Mouse (Mus musculus) liver, embryonic 11.5 days (tissue): ENCODE data around the gene Gzmm. TPM values are rescaled to one million over a fixed set of nuclear protein-coding genes. Genes with fewer than 3 reads are reported as not detected.
"Not testable (repeated sequence)": the region's sequence is repeated elsewhere in the genome, so short reads cannot be mapped to it uniquely, and the experiment has no call there.

Source experiments
- ATAC-seq: fragments of 200-750 bp; cut with Nextera tagmentation; replicated peaks from 2 replicates; pipeline ENCODE4 v1.8.0; 2017; ENCODE audit warnings: moderate number of reproducible peaks, mild to moderate bottlenecking, moderate TSS enrichment, moderate library complexity; ENCODE audit not compliant: low FRiP score
- DNase-seq: peaks from one replicate; pipeline ENCODE4 v3.0.0-alpha.2; 2017; ENCODE audit warnings: low spot score
- H3K27ac ChIP-seq: fragments of 300-500 bp; sonication (generic); 2 replicates; pipeline ENCODE4 v1.5.1; 2014; ENCODE audit warnings: mild to moderate bottlenecking, low read depth, low read length, control low read depth
- H3K27me3 ChIP-seq: fragments of 300-500 bp; sonication (generic); replicated peaks from 2 replicates; pipeline ENCODE4 v1.6.1; 2014; ENCODE audit warnings: low read length, mixed read lengths; ENCODE audit not compliant: control insufficient read depth, insufficient read depth
- H3K36me3 ChIP-seq: fragments of 300-500 bp; sonication (generic); 2 replicates; pipeline ENCODE4 v1.6.1; 2014; ENCODE audit warnings: mild to moderate bottlenecking, low read length, moderate library complexity, mixed read lengths; ENCODE audit not compliant: control insufficient read depth, insufficient read depth
- H3K4me1 ChIP-seq: fragments of 300-500 bp; sonication (generic); replicated peaks from 2 replicates; pipeline ENCODE4 v1.6.1; 2014; ENCODE audit warnings: low read length, mixed read lengths; ENCODE audit not compliant: control insufficient read depth, insufficient read depth
- H3K4me2 ChIP-seq: fragments of 300-500 bp; sonication (generic); 2 replicates; pipeline ENCODE4 v1.6.1; 2014; ENCODE audit warnings: mild to moderate bottlenecking, control low read depth, moderate library complexity
- H3K4me3 ChIP-seq: fragments of 300-500 bp; sonication (generic); 2 replicates; pipeline ENCODE4 v1.5.1; 2014; ENCODE audit warnings: low read depth, low read length, control low read depth
- H3K9ac ChIP-seq: fragments of 300-500 bp; sonication (generic); 2 replicates; pipeline ENCODE4 v1.6.1; 2014; ENCODE audit warnings: low read depth, low read length, control low read depth
- H3K9me3 ChIP-seq: fragments of 300-500 bp; sonication (generic); 2 replicates; pipeline ENCODE4 v1.6.1; 2016; ENCODE audit warnings: low read length, inconsistent platforms, mixed read lengths; ENCODE audit not compliant: control insufficient read depth
- WGBS: fragments of 180-500 bp; shearing (Covaris S2); extraction: QIAGEN DNeasy Blood & Tissue Kit; methylation state at CpG from one replicate; pipeline ENCODE4 v1.1.7; 2014; 5-methylcytosine and 5-hydroxymethylcytosine counted together
- polyA plus RNA-seq: library from polyadenylated mRNA; unstranded; fragments of >200 nt; fragmentation: Nextera tagmentation; extraction: Ambion mirVana; gene quantifications from 2 replicates; pipeline ENCODE4 v1.2.1, GENCODE M21; 2014

Gzmm gene
- polyA plus RNA-seq, 1 experiment from 2014 or later = 0.16 TPM

DNA sequence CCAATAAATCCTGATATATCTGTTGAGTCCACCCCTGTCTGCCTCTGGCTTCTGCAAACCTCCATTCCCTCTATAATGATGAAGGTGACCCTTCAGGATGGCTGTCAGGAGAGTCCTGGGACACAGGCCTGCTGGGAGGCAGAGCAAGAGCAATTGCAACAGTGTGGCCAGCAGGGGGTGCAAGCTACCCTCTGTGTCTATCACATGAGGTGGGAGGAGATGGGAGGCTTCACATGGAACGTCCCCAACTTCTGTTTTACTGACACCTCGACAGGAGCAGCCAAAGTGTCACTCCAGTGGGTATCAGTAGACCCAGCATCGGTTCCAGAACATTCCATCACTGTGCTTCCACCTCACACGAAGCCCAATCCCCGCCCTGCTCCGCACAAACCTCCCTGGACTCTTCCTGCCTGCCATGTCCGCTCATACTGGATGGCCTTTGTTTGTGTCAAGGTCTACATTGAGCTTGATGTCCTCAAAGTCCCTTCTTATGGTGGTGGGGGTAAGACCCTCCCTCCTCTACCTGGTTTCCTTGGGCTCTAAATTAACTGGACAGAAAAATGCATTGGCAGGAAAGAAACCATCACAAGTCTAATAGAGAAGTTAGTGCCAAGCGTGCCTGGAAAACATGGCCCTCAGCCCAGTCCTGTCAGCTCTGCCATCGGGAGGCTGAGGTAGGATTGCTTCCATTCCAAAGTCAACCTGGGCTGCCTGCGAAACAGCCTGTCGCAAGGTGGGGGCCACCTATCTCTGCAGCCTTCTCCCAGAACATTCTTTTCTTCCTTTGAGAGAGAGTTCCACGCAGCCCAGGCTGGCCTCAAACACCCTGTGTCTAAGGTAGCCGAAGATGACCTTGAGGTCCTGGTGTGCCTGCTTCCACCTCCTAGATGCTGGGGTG, 6.7 kb downstream of the Gzmm start:
- no peak overlapping the region for H3K9ac ChIP-seq
- peaks cover 8% of the 10 kb centered on the region for H3K4me1 ChIP-seq
- WGBS = 63% methylated on average over 13 of the region's 13 CpGs
- no peak overlapping the region for H3K4me3 ChIP-seq
- H3K4me2 ChIP-seq = no peak overlapping the region
- DNase-seq (peak; percentile 67), ATAC-seq (peak; percentile 54)
- no peaks in the 10 kb centered on the region for H3K9me3 ChIP-seq
- no peaks in the 10 kb centered on the region for H3K36me3 ChIP-seq
- no peaks in the 10 kb centered on the region for H3K27me3 ChIP-seq
- no peak overlapping the region for H3K27ac ChIP-seq

DNA sequence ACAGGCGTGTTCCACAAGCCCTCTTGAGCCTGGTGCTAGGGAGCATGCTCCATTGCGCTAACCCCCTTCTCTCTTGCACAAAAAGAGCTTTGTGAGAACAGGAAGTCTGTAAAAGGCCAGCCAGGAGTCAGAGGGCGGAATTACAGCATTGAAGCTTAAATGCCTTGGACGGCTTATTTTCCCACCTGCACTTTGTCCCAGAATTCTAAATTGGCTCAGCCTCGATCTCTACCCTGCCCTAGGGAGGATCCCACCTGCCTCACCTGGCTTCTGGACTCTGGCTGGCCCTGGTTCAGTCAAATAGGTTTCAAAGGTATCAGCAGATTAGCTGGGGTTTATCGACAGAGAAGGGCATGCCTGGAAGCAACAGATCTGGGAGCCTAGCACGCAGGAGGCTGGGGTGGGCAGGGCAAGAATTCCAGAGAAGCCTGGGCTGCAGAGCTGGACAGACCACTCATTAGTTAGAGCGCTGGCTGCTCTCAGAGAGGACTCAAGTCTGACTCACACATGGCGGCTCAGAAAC, 7.4 kb downstream of the Gzmm start:
- H3K27ac ChIP-seq = no peak overlapping the region
- no peak overlapping the region for H3K9ac ChIP-seq
- no peak overlapping the region for H3K4me3 ChIP-seq
- H3K9me3 ChIP-seq = no peaks in the 10 kb centered on the region
- peaks cover 12% of the 10 kb centered on the region for H3K4me1 ChIP-seq
- ATAC-seq (no peak), DNase-seq (no peak)
- H3K27me3 ChIP-seq = no peaks in the 10 kb centered on the region
- 65% methylated on average over 9 of the region's 9 CpGs for WGBS
- H3K4me2 ChIP-seq = no peak overlapping the region
- no peaks in the 10 kb centered on the region for H3K36me3 ChIP-seq

DNA sequence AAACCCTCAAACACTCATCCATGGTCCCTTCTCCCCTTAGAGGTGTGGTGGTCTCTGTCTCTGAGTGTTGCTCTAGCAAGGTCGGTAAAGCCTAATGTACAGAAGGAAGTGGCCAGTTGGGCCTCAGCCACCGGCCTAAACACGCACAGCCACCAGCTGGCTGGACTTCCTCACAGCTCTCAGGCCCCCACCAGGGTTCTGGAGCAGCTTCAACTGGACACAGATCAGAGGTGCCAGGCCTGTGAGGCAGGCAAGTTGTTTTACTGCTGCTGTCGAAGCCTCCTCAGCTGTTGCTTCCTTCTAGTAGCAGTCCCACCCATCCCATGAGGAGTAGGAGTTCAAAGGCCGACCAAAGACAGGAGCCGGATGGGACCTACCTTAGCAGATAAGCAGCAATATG, 9.1 kb downstream of the Gzmm start:
- DNase-seq (no peak), ATAC-seq (no peak)
- H3K4me2 ChIP-seq = no peak overlapping the region
- H3K36me3 ChIP-seq = no peaks in the 10 kb centered on the region
- H3K4me1 ChIP-seq = peaks cover 18% of the 10 kb centered on the region
- no peak overlapping the region for H3K27ac ChIP-seq
- WGBS = 56% methylated on average over 6 of the region's 6 CpGs
- H3K4me3 ChIP-seq = no peak overlapping the region
- no peaks in the 10 kb centered on the region for H3K27me3 ChIP-seq
- H3K9me3 ChIP-seq = no peaks in the 10 kb centered on the region
- no peak overlapping the region for H3K9ac ChIP-seq

DNA sequence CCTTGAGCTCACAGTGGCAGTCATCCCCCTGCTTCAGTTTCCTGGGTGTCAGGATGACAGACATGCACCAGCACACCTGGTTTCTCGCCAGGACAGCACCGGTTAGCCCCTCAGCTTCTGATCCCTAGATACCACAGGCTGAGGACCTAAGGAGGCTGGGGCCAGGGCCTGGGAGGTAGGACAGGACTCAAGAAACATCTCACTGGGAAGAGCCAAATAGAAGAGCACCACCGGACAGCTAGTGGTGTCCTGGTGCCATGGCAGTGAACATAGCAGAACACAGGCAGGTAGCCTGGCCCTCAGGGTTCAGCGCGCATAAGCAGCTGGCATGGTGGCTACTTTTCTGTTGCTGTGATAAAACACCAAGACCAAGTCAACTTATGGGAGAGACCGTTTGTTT, 9.6 kb downstream of the Gzmm start:
- Histone ChIP-seq H3K9ac (no peak overlapping the region), H3K9me3 (no peaks in the 10 kb centered on the region), H3K4me2 (no peak overlapping the region), H3K27me3 (no peaks in the 10 kb centered on the region), H3K36me3 (no peaks in the 10 kb centered on the region), H3K27ac (no peak overlapping the region), H3K4me1 (peaks cover 18% of the 10 kb centered on the region), H3K4me3 (no peak overlapping the region)
- no peak for DNase-seq
- WGBS = 90% methylated on average over 6 of the region's 6 CpGs
- no peak for ATAC-seq

DNA sequence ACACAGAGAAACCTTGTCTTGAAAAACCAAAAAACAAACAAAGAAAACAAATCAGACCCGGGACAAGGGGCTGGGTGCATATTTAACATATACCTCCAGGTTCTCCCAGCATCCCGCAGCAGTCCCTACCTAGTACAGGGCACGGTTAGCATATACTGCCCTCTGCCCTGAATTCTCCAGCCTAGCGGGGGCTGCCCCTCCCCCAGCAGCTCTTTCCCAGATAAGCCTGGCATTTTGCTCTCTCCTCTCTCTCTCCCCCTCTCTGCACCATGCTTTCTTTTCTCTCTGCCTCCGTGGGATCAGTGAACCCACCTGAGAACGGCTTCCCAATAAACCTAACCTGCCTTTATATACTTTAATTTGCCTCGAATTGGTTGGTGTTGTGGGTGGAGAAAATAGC, 11.9 kb downstream of the Gzmm start:
- Histone ChIP-seq H3K27me3 (no peaks in the 10 kb centered on the region), H3K4me3 (no peak overlapping the region), H3K4me2 (no peak overlapping the region), H3K9ac (no peak overlapping the region), H3K36me3 (no peaks in the 10 kb centered on the region), H3K9me3 (no peaks in the 10 kb centered on the region), H3K27ac (peak overlapping the region; percentile 23), H3K4me1 (peaks cover 21% of the 10 kb centered on the region)
- WGBS = 37% methylated on average over 7 of the region's 7 CpGs
- DNase-seq (no peak), ATAC-seq (no peak)

DNA sequence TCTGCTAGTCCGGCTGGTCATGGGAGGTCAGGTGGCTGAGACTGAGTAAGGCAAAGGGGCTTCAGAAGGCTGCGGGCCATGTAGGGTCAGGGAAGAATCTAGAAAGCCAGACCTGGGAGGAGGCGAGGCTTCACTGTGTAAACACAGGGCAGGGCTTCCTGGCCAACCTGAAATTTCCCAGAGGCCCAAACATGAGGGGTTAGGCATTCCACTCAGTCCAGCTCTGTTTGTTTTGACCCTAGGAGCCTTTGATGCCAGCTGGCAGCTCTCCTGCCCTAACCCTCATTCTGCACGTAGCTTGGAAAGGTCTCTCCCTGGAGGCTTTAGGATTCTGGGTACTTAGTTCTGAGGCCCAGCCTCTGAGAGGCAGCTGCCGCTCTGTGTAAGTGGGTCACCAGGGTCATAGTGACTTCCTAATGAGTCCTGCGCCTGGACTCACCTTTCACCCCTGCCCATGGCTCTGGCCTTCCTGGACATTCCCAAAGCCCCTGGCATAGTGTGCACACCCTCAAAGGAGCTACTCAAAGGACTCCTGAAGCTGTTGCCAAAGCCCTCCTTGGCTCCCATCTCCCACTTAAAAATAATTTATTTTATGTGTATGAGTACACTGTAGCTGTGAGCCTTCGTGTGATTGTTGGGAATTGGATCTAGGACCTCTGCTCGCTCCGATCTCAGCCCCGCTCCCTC, 12.8 kb downstream of the Gzmm start:
- no peak for DNase-seq
- peaks cover 3% of the 10 kb centered on the region; the same call in 1 of the 2 replicates for H3K36me3 ChIP-seq
- H3K27me3 ChIP-seq = no peaks in the 10 kb centered on the region
- no peak overlapping the region for H3K9ac ChIP-seq
- no peak overlapping the region for H3K4me3 ChIP-seq
- H3K4me1 ChIP-seq = peaks cover 25% of the 10 kb centered on the region
- 62% methylated on average over 10 of the region's 10 CpGs for WGBS
- no peaks in the 10 kb centered on the region for H3K9me3 ChIP-seq
- ATAC-seq = no peak
- peak overlapping the region; percentile 23 for H3K27ac ChIP-seq
- H3K4me2 ChIP-seq = no peak overlapping the region

DNA sequence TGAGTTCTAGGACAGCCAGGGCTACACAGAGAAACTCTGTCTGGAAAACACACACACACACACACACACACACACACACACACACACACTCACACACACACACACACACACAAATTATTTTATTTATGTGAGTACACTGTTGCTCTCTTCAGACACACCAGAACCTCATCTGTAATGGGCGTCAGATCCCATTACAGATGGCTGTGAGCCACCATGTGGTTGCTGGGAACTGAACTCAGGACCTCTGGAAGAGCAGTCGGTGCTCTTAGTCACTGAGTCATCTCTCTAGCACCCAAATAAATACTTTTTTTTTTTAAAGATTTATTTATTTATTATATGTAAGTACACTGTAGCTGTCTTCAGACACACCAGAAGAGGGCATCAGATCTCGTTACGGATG, 14.2 kb downstream of the Gzmm start:
- Histone ChIP-seq H3K4me1 (peaks cover 38% of the 10 kb centered on the region), H3K36me3 (peaks cover 14% of the 10 kb centered on the region; the same call in 1 of the 2 replicates)
- not testable (repeated sequence) for H3K9me3 ChIP-seq, ATAC-seq, H3K9ac ChIP-seq, H3K4me3 ChIP-seq, DNase-seq, H3K27me3 ChIP-seq, H3K27ac ChIP-seq, H3K4me2 ChIP-seq
- WGBS = 73% methylated on average over 3 of the region's 4 CpGs

DNA sequence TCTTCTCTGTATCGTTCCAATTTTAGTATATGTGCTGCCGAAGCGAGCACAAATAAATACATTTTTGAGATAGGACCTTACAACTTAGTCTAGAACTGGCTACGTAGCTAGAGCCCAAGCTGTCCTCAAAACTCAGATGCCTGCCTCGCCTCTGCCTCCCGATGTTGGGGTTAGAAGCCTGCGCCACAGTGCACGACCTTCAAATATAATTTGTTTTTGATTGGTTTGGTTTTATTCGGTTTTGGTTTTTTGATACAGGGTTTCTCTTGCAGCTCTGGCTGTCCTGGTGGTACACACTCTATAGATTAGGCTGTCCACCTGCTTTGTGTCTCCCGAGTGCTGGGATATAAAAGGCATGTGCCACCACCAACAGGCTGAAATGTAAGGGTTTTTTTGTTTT, 14.7 kb downstream of the Gzmm start:
- DNase-seq (no peak), ATAC-seq (no peak)
- H3K4me3 ChIP-seq = peak overlapping the region; percentile 95
- H3K9ac ChIP-seq = peak overlapping the region; percentile 60
- no peaks in the 10 kb centered on the region for H3K27me3 ChIP-seq
- H3K9me3 ChIP-seq = no peaks in the 10 kb centered on the region
- H3K27ac ChIP-seq = peak overlapping the region; percentile 61; the same call in 1 of the 2 replicates
- peaks cover 40% of the 10 kb centered on the region for H3K4me1 ChIP-seq
- peaks cover 14% of the 10 kb centered on the region; the same call in 1 of the 2 replicates for H3K36me3 ChIP-seq
- WGBS = 72% methylated on average over 10 of the region's 10 CpGs
- H3K4me2 ChIP-seq = peak overlapping the region; percentile 82
